Mouse (Mus musculus): ENCODE results near the gene Samd1. TPM values are rescaled to one million over a fixed set of nuclear protein-coding genes. Genes with fewer than 3 reads are reported as not detected.

Gene Samd1
- polyA plus RNA-seq, 1 experiment from 2014 or later, result 8.5 TPM

GRCm38 (mm10) chr8:84042948-84043342 lies 45.5 kb downstream of the Samd1 start:
- Histone ChIP-seq H3K27me3 (replicated peaks) (peaks cover 92% of the 10 kb centered on the region), H3K4me3 (peak overlapping the region; percentile 42), H3K4me1 (peaks cover 16% of the 10 kb centered on the region), H3K27ac (no peak overlapping the region), H3K9ac (no peak overlapping the region), H3K9me3 (replicated peaks) (no peaks in the 10 kb centered on the region), H3K4me2 (peak overlapping the region; percentile 63), H3K36me3 (no peaks in the 10 kb centered on the region)
- ATAC-seq, result no peak
- 29% methylated on average over 12 of the region's 12 CpGs for WGBS (ENCODE audit: insufficient replicate concordance)

DNA sequence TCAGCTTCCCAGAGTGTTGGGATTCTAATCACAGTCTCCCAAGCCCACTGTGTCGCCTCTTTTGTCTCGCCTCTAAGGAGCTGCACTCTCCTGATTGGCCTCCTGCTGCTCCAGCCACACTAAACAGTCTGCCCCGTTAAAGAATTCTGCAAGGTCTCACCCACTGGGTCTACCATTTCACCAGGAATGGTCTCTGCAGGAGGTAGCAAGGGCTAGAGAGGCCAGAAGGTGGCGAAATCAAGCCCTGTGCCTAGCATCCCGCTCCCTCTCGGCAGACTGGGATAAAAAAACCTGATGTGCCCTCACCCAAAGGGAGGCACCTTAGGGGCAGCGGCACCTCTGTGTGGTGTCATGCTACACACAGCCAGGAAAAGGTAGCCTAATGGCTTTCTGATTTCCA lies 46.6 kb downstream of the Samd1 start:
- Histone ChIP-seq H3K9ac (no peak overlapping the region), H3K4me2 (no peak overlapping the region; the same call in 1 of the 2 replicates), H3K4me1 (peaks cover 16% of the 10 kb centered on the region), H3K36me3 (no peaks in the 10 kb centered on the region), H3K9me3 (replicated peaks) (no peaks in the 10 kb centered on the region), H3K4me3 (no peak overlapping the region), H3K27me3 (replicated peaks) (peaks cover 93% of the 10 kb centered on the region), H3K27ac (no peak overlapping the region)
- ATAC-seq, result no peak
- WGBS (ENCODE audit: insufficient replicate concordance), result 7% methylated on average over 7 of the region's 7 CpGs

DNA sequence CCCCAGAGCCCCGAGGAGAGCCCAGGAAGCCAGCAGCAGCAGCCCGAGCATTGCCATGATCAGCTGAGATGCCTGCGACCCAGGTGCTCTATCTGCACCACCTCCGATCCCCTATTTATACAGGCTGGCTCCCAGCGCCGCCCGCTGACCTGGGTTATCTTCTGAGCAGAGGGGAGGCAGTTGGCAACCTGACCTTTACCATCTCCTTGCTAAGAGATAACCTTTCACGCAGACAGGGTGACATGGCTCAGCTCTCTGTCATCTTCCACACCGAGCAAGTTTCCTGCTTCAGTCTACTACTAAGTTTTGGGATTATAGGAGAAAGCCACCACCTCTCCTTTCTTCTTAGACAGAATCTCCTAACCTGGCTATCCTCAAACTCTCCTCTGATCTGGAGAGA lies 47.4 kb downstream of the Samd1 start, which contains the start of gene Rln3:
Gene Rln3 (minus strand): TSS at position 101 of the 400 bp plus-strand sequence.
- Histone ChIP-seq H3K9ac (no peak within 1 kb of the TSS), H3K4me2 (peak within 1 kb of the TSS; percentile 28), H3K9me3 (replicated peaks) (no peaks in the 10 kb centered on the region), H3K4me1 (peaks cover 16% of the 10 kb centered on the region), H3K36me3 (no peaks in the 10 kb centered on the region), H3K27ac (no peak within 1 kb of the TSS), H3K4me3 (no peak within 1 kb of the TSS), H3K27me3 (replicated peaks) (peaks cover 86% of the 10 kb centered on the region)
- no peak for ATAC-seq
- 9% methylated on average over 9 of the region's 9 CpGs for WGBS (ENCODE audit: insufficient replicate concordance)

- H3K9me3 ChIP-seq (replicated peaks), result no peaks in the 10 kb centered on the region
- H3K27ac ChIP-seq, result no peak overlapping the region
- peaks cover 82% of the 10 kb centered on the region for H3K27me3 ChIP-seq (replicated peaks)
- H3K4me2 ChIP-seq, result no peak overlapping the region
- no peak overlapping the region for H3K9ac ChIP-seq
- no peak for ATAC-seq
- H3K4me3 ChIP-seq, result no peak overlapping the region
- peaks cover 16% of the 10 kb centered on the region for H3K4me1 ChIP-seq
- no peaks in the 10 kb centered on the region for H3K36me3 ChIP-seq
- WGBS (ENCODE audit: insufficient replicate concordance), result 57% methylated on average over 3 of the region's 3 CpGs
These were observed 49.0 kb downstream of the Samd1 start for GRCm38 (mm10) chr8:84046505-84046904.

DNA sequence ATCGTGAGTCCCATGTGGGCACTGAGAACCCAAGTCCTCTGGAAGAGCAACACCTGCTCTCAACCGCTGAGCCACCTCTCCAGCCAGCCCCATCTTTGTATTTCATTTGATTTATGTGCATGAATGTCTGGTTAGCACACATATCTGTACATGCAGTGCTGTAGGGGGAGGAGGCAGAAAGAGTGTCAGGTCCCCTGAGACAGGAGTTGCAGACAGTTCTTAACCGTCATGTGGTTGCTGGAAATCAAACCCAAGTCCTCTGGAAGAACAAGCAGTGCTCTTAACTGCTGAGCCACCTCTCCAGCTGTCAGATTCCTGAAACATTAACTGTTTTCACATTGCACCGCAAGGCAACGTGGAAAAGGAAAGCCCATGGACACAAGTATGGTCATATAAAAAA lies 50.7 kb downstream of the Samd1 start:
- Histone ChIP-seq H3K4me1 (peaks cover 7% of the 10 kb centered on the region; the same call in 1 of the 2 replicates), H3K9ac (no peak overlapping the region), H3K36me3 (no peaks in the 10 kb centered on the region), H3K27ac (no peak overlapping the region), H3K9me3 (replicated peaks) (no peaks in the 10 kb centered on the region), H3K27me3 (replicated peaks) (peaks cover 69% of the 10 kb centered on the region), H3K4me3 (no peak overlapping the region), H3K4me2 (no peak overlapping the region)
- ATAC-seq, result no peak
- WGBS (ENCODE audit: insufficient replicate concordance), result 61% methylated on average over 5 of the region's 5 CpGs

MicroRNA genes within 50 kb of the gene (microRNA counts, 519-probe panel; counts per million panel counts)
- 582 counts per million, percentile 70 among the panel's probes with 10 or more counts for microRNA mmu-miR-1199

Small RNAs within 50 kb of the gene (microRNA-seq; reads per million reads assigned to microRNA genes)
- gene Mir1199, result not detected
- gene Mir8111, result 2.5 reads per million

Other genes starting within 250 kb of the Samd1 start
- gene Adgrl1, start 97.6 kb upstream of the Samd1 start, polyA plus RNA-seq (2016; fragmentation: Nextera tagmentation; extraction: Ambion mirVana), result 4.9 and 5.3 TPM in 2 replicates
- 0.15 and 0.16 TPM in 2 replicates for gene Gm10644, start 42.5 kb upstream of the Samd1 start, polyA plus RNA-seq (2016; fragmentation: Nextera tagmentation; extraction: Ambion mirVana)
- 113 and 116 TPM in 2 replicates for gene Asf1b, start 42.2 kb upstream of the Samd1 start, polyA plus RNA-seq (2016; fragmentation: Nextera tagmentation; extraction: Ambion mirVana)
- gene Prkaca, start 24.7 kb upstream of the Samd1 start, polyA plus RNA-seq (2016; fragmentation: Nextera tagmentation; extraction: Ambion mirVana), result 81.1 and 82.0 TPM in 2 replicates
- 0.41 and 0.63 TPM in 2 replicates for gene 1700067K01Rik, start 3.8 kb downstream of the Samd1 start, polyA plus RNA-seq (2016; fragmentation: Nextera tagmentation; extraction: Ambion mirVana)
- gene 2210011C24Rik, start 14.5 kb downstream of the Samd1 start, polyA plus RNA-seq (2016; fragmentation: Nextera tagmentation; extraction: Ambion mirVana), result not detected in 2 replicates
- 0.36 and 0.66 TPM in 2 replicates for gene Palm3, start 23.8 kb downstream of the Samd1 start, polyA plus RNA-seq (2016; fragmentation: Nextera tagmentation; extraction: Ambion mirVana)
- 1.5 and 1.6 TPM in 2 replicates for gene Il27ra, start 44.9 kb downstream of the Samd1 start, polyA plus RNA-seq (2016; fragmentation: Nextera tagmentation; extraction: Ambion mirVana)
- gene Rln3, start 47.3 kb downstream of the Samd1 start, polyA plus RNA-seq (2016; fragmentation: Nextera tagmentation; extraction: Ambion mirVana), result not detected in 2 replicates
- gene Gm10643, start 67.5 kb downstream of the Samd1 start, polyA plus RNA-seq (2016; fragmentation: Nextera tagmentation; extraction: Ambion mirVana), result 0.27 and 0.30 TPM in 2 replicates
- gene Rfx1, start 69.2 kb downstream of the Samd1 start, polyA plus RNA-seq (2016; fragmentation: Nextera tagmentation; extraction: Ambion mirVana), result 4.1 and 4.2 TPM in 2 replicates
- 5.9 and 6.4 TPM in 2 replicates for gene Dcaf15, start 107.1 kb downstream of the Samd1 start, polyA plus RNA-seq (2016; fragmentation: Nextera tagmentation; extraction: Ambion mirVana)
- gene Podnl1, start 128.3 kb downstream of the Samd1 start, polyA plus RNA-seq (2016; fragmentation: Nextera tagmentation; extraction: Ambion mirVana), result 0.08 and 0.13 TPM in 2 replicates
- 8.2 and 9.6 TPM in 2 replicates for gene Cc2d1a, start 150.3 kb downstream of the Samd1 start, polyA plus RNA-seq (2016; fragmentation: Nextera tagmentation; extraction: Ambion mirVana)
- 0.28 and 0.58 TPM in 2 replicates for gene 4930432K21Rik, start 150.4 kb downstream of the Samd1 start, polyA plus RNA-seq (2016; fragmentation: Nextera tagmentation; extraction: Ambion mirVana)
- 0.61 and 1.3 TPM in 2 replicates for gene Nanos3, start 187.5 kb downstream of the Samd1 start, polyA plus RNA-seq (2016; fragmentation: Nextera tagmentation; extraction: Ambion mirVana)
- gene Zswim4, start 239.4 kb downstream of the Samd1 start, polyA plus RNA-seq (2016; fragmentation: Nextera tagmentation; extraction: Ambion mirVana), result 3.6 and 5.0 TPM in 2 replicates

Data from liver, embryonic 12.5 days (tissue).